Mouse (Mus musculus) ZHBTc4 (cell line): ENCODE measurements around the gene Synpo2.
"Not testable (repeated sequence)": the region's sequence is repeated elsewhere in the genome, so short reads cannot be mapped to it uniquely, and the experiment has no call there.

Experiments
- DNase-seq: peaks from one replicate; pipeline ENCODE4 v3.0.0-alpha.2; 2011; ENCODE audit warnings: low read depth, low spot score

The Synpo2 gene

DNA sequence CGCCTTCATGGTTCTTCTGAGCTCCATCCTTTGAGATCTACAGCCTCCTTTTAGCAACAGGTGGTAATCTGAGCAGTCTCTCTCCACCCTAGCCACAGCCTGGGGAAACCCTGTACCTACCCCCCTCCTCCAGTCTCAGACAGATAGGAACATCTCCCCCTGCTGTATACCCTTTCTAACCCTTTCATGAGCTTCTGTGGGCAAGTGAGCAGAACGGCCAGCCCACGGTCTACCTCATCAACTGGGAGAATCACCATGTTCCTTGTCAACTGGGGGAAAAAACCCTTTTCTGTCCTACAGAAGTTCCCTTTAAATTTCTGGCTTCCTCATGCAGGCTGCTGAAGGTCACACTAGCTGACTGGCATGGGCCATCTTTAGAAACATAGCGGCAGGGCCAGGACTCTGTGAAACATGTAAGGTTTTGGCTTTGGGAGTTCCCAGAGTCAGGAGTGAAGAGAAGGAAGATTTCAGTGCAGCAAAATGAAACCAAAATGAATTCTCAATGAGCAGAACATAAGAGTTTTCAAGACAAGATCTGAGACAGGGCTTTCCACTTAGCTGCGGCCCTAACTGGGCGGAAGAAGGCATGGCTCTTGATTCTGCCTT is 104.7 kb downstream of the Synpo2 start:
- DNase-seq, result no peak

DNA sequence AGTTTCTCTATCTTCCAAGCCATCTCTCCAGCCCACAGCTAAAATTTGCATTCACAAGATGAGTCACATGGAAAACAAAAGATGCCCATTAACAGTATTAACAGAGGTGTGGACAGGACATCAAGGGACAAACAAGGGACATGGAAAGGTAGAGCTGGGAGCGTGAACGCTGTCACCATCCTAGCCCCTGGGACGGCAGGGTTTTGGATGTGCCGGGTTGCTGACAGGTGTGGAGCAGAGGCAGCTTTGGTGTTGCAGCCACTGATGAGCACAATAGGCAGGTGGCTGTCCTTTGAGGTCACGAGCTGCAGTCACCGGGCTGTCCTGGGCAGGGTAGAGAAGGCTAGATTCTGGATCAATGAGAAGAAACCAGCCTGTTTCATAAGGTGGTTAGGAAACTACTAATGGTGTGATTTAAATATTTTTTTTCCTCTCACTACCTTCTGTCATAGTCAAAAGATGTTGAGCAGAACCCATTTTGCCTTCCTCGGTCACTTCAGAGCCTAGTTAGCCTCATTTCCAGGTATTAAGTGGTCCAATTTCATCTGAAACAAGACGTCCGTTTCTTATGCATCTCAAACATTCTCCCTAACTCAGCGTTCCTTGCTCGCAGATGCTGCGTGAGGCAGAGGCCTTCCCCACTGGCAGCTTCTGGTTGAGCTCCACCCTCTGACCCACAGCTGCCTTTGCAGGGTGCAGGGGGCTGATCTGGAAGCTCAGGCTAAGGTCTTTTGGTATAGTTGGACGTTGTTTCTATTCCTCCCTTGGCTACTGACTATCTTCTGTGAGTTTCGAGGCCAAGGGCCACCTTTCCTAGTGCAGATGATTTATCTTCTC is 105.4 kb downstream of the Synpo2 start:
- DNase-seq, result no peak

GRCm38 (mm10) chr3:123128781-123129180 is 107.2 kb downstream of the Synpo2 start:
- no peak for DNase-seq

DNA sequence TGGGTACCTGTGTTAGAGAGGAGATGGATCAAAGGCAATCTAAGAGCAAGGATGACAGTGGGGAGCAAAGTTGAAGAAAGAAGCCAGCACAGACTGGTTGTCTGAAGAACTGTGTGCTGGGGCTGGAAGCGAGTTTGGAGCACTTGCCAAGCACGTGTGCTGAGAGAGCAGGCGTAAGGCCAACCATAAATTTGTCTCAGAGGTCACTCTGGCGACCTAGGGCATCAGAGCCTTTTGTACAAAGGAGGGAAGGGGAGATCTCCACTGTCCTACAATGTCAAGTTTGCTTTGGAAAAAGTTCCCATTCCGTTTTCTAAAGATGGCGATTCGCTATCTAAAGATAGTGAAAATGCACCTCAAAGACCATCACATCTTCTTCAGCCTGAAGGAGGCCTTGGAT is 107.9 kb downstream of the Synpo2 start:
- no peak for DNase-seq

- not testable (repeated sequence) for DNase-seq
Measured at GRCm38 (mm10) chr3:123126741-123127140, 109.2 kb downstream of the Synpo2 start.

DNA sequence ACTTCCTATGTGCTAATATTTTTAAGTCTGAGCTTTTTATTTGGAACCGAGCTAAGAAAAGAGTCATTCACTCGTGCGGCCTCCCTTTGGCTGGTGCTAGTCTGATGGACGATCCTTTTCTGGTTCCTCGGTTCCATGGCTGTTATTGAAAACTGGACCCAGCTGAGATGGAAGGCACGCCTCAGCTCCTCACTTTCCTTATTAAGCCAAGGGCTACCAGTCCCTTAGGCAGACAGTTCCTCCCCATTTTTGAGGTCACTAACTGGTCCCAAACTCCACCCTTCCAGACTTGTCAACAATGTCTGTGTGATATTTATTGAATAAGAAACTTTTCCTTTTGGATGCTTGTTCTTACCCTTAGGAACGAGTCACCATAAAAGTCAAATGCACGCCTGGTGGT is 112.1 kb downstream of the Synpo2 start:
- no peak for DNase-seq

DNA sequence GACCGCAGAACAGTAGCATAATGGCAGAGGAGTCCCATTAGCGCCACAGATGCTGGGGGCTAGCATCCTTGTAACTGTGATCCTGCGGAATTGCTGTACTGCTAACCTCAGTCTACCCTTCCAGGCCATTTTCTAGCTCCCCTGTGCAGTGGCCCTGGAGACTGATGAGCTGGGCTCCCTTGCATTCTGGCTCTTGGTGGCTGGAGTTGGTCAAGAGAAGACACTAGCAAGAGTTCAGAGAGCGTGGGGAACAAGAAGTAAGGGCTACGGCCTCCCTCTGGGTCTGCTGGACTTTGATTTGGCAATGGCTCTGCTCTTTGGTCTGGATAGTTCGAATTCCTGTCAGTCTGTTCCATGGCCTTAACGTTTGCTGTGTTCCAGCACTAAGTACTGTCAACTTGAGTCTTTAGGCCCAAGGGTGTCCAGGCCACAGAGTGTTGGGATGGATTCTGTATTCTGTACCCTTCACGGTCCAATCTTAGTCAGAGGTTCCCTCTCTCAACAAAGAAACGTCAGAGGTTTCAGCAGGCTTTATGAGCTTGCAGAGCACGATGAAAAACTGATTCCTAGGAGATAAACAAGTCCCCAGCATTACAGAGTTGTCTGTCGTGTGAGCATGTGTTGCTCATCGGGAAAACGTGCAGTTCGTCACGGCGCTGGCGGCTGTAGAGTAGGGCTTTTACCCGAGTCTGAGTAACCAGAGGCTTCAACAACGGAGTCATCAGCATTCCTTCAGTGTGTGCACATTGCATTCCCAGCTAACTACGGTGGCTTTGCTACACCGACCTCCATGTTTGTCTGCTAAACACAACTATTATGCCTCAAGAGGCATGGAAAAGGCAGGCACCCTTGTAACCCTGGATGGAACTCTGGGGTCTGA is 113.6 kb downstream of the Synpo2 start:
- DNase-seq, result no peak

DNA sequence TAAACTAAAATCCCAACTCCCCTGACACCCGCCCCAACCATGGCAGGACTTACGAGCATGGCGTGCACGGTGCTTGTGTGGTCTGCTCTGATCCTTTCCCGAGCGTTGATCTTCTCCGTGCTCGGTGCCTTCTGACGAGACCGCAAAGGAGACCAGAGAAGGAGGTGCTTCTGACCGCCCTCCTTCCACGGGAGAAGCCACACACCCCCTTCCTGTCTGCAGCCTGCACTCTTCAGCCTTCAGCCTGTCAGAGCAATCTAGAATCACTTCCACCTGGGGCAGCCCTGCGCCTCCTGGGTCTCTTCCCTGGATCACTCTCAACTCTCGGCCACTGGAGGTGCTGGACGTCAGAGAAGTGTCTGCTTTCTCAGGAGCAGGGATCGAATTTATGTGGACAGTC is 119.0 kb downstream of the Synpo2 start:
- peak; percentile 41 for DNase-seq

DNA sequence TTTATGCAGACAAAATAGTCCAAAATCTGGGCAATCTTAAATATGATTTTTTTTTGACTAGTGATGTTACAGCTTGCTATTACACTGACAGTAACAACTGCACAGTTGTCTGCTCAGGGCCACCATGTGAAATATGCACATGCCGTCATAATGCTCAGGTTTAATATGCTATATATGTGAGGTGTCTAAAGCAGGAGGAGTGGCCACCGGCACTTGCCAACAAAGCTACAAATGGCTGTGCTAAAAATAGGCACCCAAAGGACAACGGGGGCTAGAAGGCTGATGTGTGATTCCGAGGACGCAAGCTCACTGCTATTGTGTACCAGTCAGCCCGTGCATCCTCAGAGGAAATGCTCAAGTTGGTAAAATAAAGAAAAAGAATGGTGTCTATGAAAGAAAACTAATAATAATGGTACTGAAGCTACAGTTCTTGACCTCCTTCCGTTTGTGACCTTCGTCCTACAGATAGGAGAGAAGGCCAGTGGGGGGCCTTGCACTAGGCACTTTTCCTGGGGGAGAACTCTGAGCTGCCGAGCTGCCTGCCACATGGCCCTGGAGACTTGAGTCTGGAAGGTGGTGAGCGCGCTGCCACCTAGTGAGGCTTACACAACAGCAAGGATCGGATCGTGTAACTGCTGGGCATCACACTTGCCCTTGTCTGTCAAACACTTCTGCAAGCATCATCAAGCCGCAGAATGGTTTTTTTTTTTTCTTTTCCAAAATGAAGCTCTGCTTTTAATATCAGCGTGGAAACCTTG is 120.0 kb downstream of the Synpo2 start:
- DNase-seq, result peak; percentile 45

- no peak for DNase-seq
Measured at GRCm38 (mm10) chr3:123114001-123114635, 121.8 kb downstream of the Synpo2 start.

DNA sequence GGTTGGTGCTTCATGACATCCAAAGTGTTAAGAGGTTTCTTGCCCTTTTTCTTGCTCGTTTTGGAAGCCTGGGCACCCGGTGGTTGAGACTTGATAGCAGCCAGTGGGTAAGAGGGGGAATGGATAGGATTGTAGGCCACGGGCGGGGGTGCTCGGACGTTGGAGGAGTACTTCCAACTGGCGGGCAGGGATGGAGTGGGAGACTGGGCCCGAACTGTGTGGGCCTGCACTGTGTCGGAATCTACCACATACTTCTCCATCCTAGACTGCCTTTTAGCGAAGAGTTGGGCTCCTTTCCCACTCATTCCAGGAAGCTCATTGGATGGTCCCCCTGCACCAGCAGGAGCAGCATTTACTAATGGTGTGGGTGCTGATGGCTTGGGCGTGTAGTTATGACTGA is 123.2 kb downstream of the Synpo2 start:
- DNase-seq, result no peak

- no peak for DNase-seq
Measured at GRCm38 (mm10) chr3:123111071-123111711, 124.8 kb downstream of the Synpo2 start.

DNA sequence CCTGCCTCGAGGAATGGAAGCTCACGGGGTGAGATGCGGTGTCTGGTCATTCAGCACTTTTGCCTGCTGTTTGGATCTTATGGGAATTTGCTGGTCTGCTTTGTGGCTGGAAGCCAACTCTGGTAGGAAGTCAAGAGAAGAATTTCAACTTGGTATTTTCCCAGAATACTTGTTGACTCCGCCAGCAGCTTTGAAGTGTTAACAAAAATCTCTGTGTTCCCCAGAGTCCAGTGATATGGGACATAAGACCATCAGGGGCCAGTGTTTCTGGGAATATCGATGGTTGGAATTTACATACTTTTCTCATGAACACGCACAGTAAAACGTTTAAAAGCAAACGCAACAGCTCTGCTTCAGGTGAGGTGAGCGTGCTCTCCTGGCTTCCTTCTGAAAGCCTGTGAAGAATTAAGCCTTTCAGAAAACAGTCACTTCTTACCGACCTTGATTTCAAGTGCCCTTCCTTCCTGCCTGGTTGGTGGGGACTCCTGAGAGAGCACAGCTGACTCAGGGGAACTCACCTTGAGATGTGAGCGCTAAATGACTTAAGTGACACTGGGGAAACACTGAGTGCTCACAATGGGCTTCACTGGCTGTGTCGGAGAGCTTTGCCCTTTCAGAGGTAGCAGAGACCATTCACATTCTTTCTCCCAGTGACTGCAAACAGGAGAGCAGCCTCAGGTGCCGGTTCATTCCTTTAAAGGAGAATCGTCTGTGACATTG is 128.0 kb downstream of the Synpo2 start:
- no peak for DNase-seq

DNA sequence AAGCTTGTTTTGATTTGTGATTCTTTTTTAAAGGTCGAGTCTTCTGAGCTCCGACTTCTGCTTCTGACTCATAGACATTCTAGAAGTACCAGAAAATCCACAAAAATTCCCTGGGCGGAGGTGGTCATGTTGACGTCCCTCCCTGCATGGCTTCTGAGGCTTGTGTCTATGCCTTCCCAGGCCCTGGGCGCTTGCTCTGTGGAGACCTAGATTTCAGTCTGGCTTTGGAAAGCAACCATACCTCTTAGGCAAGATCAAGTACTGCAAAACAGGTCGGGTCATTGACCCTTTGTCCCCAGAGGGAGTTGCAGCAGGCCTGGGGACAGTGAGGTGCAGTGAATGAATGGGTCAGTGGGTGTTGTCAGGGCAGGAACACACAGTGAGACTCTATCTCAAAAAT is 131.6 kb downstream of the Synpo2 start:
- DNase-seq, result no peak

DNA sequence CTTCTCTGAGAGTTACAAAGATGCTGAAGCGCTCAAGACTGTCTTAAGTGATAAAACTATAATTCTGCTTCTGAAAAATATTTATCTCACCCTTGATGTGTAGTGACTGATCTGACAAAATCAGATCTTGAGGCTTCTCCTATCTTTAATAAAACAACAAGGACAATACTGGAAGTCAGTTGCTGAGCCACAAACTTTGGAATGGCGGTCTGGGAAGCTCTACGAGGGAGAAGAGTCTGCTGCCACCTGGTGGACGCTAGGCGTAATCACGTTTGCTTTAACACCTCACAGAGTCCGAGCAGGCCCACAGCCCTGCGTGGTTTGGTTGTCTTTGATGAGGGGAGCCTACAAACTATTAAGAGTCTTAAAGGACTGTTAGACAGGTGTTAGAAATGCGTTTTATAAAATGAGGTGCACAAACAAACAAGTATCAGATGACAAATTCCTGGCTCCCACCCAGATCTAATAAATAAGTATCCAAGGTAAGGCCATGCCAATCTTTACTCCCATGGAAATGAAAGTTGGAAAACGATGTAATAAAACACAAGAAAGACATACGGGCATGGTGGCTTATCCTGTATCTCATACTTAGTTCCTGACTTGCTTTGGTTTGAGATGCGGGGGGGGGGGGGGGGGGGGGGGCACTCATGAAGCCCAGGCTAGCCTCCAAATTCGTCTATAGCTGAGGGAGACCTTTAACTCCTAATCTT is 132.6 kb downstream of the Synpo2 start:
- peak; percentile 85 for DNase-seq

- DNase-seq, result no peak
Measured at GRCm38 (mm10) chr3:123101761-123102160, 134.2 kb downstream of the Synpo2 start.

DNA sequence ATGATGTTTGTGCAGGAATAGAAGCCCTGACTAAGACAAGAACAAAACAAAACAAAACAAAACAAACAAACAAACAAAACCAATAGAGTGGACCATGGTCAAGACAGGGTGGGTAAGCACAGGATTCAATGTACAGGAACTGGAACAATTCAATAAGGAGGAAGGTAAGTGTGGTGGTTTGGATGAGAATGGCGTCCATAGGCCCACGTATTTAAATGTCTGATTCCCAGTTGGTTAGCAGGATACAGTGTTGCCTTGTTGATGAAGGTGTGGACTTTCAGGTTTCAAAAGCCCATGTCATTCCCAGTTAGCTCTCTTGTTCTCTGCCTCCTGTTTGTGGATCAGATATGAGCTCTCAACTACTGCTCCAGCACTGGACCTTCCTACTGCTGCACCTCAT is 140.8 kb downstream of the Synpo2 start:
- DNase-seq, result peak; percentile 62

DNA sequence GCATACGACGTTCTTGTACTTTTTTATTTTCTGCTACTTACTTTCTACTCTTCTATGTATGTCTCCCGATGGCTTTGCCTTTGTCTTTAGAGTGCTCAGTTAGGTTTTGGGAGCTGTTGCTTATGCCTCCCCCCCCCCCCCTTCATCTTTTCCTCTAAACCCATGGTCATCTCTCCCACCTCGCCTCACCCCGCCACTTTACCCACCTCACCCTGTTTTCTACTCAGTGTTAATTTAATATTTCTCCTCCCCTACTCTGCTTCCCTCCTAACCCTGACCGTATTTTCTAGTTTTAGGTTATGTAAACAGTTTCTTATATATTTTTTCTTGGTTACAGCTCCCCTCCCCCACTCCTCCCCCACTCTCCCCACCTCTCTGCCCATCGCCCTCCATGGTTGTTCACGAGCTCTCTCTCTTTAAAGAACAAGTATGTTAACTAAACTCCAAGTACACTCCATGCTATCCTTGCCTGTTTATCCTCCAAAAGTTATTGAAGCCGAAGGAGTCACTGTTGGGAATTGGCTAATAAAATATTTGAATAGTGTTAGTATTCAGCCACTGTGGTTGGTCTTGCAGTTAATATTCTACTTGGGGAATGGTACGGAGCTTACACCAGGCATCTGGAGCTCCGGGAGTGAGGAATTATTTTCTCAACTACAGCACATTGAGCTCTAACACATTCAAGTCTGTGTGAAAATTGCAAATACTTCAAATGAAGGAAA is 142.1 kb downstream of the Synpo2 start:
- no peak for DNase-seq
